Mouse (Mus musculus): ENCODE data around the gene Tmem8b.

The Tmem8b gene

DNA sequence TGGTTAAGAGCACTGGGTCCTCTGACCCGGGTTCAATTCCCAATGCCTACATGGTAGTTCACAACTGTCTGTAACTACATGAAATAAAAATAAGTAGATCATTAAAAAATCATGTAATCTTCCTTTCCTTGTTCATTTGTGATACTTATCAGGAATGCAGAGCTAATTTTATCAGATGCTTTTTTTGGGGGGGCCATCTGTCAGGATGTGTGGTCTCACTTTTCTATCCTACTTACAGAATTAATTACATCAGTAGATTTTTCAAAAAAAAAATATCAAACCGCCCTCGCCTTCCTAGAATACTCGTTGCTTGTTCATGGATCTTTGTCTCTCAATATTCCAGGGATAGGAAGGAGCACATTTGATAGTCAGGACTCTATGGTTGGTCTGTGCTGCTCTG, 53.4 kb downstream of the Tmem8b start:
- DNase-seq, result no peak

DNA sequence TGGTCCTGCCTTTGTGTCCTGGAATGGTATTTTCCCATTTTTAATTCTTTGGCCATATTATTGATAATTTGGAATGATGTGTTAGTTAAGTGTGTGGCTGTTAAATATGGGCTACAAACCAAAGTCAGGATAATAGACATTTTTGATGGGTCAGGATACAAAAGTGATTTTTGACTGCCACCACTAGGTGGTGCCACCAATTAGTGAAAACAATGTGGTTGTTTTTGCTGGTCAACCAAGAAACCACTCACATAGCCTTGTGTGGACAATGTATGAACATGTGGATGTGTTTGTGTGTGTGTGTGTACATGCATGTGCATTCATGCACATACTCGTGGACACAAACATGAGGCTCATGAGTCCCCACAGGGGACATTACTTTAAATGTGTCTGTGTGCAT, 56.0 kb downstream of the Tmem8b start:
- peak; percentile 33 to 46 for DNase-seq

DNA sequence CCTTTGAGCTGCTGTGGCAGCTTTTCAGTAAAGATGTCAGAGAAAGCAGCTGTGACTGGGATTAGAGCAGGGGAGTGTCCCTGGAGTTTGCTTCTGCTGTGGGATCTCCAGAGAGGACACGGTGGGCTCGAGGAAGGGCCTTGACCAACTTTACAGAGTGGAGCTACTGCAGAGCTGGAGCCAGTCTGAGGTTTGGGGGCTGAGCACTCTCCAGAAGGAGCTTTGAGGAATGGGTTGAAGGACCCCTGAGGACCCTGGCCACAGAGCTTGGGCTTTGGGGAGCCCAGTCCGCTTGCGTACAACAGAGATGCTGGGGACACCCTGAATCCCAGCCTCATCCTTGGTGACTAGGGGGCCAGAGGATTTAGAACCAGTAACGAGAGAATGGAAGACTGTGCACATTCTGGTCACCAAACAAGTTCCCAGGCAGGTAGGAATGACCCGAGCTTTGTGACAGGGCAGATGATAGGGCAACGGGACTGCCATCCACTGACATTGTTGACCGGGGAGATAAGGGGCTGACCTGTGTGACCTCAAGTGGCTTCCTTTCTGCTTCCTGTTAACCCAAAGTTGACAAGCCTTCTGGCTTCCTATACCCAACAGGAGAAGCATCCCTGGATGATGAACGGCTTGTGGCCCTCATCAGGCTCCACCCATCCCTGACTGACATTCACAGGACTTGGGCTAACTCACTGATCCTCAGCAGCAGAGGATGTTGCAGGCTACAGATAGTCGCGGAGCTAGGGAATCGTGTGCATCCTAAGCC, 57.6 kb downstream of the Tmem8b start:
- no peak for DNase-seq

DNA sequence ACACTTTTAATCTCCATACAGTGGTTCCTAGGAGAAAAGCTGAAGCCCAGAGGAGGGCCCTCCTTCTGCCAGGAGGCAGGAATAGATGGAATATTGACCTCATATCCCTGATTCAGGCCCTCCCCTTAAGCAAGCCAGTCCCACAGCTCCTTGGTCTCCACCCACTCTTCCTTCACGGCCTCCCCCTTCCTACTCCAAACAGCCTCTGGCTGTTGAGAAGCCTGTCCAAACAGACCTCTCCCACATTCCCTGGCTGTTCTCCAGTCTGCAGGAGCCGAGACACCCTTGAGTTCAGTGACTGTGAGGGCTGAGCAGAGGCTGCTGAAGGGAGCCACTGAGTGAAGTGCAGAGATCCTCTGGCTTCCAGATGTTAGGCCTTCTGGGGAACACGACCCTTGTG, 58.2 kb downstream of the Tmem8b start, which contains the start of gene Hrct1:
Hrct1 (plus strand) TSS at position 194 of the 400 bp plus-strand sequence.
- no peak for DNase-seq

DNA sequence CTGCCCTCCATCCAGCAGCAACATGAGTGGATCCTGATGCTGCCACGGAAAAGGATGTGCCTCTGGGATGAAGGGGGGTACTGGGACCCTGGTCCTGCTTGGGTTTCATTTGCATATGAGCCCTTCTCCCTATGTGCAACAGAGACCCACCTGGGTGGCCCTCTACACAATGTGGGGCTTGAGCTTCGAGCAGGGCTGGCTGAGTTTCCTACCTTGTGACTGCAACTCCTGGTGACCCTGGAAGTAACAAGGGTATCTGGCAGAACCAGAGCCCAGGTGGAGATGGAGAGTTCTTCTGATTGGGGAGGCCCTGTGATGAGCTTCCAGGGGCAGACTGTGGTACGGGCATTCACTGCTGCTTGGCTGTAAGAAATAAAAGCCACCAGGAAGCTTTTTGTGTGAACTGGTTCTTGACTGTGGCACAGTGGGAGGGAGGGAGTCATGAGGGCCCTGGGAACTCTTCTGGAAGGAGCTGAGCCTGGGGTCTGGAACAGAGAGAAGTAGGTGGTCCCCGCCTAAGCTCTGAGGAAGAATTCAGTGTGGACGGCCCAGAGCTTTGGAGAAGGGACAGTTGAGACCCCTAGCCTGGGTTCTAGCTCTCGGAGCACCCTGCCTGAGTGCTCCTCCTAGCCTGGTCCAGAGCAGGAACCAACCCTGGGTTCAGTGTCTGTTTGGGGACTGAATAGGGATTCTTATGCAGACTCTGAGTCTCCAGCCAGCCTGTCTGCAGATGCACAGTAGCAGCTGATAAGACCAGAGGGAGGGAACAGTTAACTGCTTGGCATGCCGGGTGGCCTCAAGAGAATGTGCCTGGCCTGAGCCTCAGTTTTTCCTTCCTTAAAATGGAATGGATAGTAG, 59.2 kb downstream of the Tmem8b start:
- no peak for DNase-seq

DNA sequence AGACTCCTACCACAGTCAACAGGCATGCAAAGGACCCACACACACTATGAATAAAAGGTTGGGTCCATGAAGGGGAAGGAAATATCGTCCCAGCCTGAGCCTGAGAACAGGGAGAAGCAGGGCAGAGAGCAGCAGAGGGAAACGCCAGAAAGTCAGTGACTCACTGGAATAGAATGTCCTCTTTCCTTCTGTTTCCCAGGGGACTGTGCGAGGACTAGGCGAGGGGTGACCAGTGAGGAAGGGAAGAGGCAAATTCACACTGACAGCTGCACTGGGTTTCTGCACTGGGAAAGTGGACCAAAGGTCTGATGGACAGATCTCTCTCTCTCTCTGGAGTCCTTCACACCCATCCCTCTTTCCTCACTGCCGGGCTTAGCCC, 59.8 kb downstream of the Tmem8b start:
- no peak for DNase-seq

DNA sequence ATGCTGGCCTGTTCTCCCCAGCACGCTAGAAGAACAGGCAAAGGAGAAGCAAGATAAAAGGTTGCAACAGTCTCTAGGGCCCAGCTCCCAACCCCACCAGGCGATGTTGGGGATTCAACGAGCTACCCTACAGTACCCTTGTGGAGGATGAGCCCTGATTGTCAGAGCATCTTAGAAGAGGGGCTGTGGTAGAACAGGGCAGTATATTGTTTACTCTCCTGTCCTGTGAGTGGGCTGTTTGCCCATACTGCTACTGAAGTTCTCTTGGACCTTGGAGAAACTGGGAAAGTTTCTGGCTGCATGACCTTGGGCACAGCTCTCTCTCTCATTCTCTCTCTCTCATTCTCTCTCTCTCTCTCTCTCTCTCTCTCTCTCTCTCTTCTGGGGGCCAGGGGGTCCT, 60.4 kb downstream of the Tmem8b start:
- DNase-seq, result no peak

DNA sequence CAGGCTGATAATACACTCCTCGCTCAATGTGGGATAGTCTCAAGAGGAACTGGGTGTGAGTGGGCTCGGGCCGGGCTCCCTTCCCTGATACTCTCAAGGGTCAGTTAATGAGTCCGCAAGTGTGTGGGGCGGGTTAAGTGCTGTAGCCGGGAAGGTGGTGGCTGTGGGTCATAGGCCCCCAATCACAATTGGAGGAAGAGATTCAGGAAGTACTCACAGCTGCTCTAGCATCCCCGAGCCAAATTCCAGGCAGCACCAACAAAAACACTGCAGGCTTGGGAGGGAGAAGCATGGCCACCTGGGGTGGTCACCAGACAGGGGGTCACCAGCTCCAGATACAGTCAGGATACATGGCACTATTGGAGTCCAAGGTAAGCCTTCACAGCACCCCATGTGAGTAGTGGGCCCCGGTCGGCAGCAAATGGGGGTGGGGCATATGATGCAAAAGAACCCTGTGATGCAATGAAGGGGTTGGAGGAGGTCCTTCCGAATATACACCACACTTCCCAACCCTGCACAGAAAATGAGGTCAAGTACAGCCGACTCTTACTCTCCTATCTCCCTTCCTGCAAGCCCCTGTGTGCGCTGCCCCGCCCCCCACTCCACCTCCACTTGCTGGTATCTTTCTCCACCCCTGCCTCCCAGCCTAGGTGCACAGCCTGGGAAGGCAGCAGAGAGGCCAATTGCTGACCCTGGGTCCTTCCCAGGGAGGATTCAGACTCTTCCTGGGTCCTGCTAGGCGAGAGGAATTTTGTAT, 61.2 kb downstream of the Tmem8b start, which contains the start of gene Spaar:
Spaar (plus strand) TSS at position 241 of the 757 bp plus-strand sequence.
- DNase-seq, result no peak

DNA sequence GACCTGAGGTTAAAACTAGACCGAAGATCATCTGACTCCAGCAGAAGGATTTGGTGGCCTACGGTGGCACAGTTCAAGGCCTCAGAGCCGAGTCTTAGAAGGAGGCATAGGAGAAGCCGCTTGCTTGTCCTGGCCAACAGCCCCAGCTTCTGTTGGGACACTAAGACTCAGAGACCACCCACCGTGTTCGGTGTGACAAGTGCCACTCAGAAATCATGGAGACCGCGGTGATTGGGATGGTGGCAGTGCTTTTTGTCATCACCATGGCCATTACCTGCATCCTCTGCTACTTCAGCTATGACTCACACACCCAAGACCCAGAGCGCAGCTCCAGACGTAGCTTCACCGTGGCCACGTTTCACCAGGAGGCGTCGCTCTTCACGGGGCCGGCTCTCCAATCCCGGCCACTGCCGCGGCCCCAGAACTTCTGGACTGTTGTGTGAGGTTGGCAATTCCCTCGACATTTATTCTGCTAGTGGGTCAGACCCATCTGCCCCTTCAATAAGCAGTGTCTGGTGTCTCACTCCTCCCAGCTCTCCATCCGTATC, 62.1 kb downstream of the Tmem8b start:
- DNase-seq, result no peak

DNA sequence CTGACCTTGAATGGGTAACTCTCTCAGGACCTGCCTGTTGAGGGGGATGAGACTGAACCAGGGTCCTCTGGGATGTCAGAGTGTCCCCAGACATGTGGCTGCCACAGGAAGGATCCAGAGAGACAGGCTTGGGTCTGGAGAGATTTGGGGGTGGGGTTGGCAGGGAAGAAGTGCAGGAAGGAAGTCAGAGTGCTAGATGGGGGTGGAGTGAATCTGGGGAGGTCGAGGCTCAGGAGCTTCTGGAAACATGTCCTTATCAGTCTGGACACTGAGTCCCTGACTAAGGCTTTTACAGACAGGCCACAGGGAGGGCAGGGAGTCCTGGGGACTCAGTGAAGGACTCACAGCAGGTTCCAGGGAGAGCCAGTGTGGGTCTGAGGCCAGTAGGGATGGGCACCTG, 63.4 kb downstream of the Tmem8b start:
- DNase-seq, result no peak

DNA sequence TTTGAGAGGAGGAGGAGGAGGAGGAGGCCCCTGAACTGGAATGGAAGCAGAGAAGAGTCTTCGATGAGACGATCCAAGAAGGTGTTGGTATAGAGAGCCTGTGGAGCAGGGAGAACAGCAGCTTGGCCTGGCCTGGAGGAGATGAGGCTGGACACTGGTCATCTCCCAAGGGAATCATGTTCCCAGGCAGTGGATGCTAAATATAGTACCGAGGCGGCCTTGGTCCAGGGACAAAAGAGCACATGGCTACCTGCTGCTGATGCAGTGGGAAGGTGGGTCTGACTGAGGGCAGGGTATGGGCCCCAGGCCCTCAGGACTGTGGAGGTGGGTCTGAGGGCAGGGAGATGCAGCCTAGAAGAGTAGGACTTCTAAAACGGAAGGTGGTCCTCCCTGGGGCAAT, 64.4 kb downstream of the Tmem8b start:
- no peak for DNase-seq

DNA sequence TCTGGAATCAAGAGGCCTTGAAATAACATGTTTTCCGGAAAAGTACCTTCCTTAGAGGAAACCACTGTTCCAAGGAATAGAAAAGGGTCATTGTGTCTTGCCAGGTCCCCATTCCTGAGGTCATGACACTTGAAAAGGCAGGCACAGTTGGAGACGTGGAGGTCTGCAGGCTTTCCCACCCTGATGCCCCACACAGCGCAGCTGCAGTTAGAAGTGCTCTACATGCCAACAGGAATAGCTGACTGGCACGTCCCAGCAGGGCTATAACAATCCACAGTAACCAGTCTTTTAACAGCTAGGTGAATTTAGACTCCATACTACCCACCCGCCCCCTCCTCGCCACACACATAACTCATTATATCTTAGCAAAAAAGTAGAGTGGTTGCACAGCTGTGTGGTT, 68.4 kb downstream of the Tmem8b start:
- DNase-seq, result no peak

DNA sequence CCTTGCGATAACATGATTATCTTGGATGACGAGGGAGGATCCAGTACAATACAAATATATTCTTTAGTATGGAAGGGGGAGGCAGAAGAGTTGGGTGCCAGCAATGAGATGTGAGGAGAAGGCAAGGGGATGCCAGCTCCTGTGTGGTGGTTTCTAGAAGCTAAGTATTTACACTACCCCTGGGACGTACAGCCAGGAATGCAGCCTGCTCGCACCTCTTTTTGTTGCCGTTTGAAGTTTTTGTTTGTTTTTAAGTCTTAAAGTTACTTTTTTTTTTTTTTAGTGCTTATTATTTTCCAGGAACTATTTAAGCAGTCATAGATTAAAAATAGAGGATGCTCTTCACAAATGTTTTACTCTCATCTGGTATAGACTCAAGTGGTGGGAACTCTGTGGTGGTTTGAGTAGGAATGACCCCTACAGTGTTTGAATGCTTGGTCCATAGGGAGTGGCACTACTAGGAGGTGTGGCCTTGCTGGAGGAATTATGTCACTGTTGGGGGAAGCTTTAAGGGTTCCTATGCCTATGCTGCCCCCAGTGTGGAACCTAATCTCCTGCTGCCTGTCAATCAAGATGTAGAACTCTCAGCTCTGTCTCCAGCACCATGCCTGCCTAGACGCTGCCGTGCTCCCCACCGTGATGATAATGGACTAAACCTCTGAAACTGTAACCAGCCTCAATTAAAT, 70.4 kb downstream of the Tmem8b start:
- no peak for DNase-seq

DNA sequence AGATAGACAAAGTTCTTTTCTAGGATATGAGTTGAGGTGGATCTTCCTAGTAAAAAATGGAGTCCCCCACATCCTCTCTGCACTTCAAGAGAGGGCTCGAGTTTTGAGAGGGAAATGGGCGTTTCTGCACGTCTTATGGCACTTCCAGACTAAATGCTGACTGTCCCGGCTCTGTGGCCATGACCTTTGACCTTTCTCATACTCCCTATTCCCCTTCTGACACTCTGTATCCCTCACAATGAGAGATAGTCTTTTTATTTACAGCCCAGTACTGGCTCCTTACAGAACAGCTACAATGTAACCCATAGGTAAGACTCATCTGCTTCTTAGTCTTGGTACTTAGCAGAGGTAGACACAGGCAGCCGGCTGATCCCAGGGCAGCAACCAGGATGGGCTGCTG, 72.8 kb downstream of the Tmem8b start:
- no peak for DNase-seq
